Mouse (Mus musculus) cerebral cortex, adult 2 months (tissue): ENCODE data around the gene Tmem8b.

Experiments used
- WGBS: fragments of 180-500 bp; shearing (Covaris S2); methylation state at CpG from one replicate; pipeline ENCODE4 v1.1.7; 2018; 5-methylcytosine and 5-hydroxymethylcytosine counted together

Gene Tmem8b

DNA sequence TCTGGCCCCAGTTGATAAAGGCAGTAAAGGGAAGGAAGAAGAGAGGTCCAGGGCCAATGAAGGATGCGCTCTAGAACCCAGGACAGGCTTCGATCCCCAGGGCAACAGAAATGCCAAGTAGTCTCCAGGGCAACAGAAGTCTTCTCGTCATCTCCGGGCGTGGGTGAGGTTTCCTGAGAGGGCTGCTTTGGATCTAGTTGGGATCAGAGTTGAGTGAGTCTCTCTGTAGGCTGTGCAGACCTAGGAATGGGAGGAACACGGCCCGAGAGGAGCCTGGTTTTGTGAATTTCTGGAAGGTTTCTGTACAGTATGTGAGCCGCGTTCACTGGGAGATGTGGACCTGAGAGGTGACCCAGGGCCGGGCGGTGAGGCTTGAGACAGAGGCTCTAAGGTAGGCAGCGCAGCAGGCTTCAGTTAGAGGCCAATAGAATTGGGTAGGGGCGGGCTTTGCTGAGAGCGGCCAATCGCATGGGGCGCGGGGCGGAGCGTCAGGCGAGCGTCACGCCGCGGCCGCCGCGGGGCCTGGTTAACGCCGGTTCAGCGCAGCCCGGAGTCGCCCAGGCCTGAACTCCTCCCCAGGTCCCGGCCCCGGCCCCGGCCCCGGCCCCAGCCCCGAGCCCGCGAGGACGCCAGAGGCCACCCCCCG lies at the start of gene Tmem8b, which contains the start of gene Fam221b:
Gene Tmem8b (plus strand): TSS at position 190 of the 646 bp plus-strand sequence.
Gene Fam221b (minus strand): TSS at position 364 of the 646 bp plus-strand sequence.
- WGBS: 2% methylated on average over 40 of the region's 41 CpGs

DNA sequence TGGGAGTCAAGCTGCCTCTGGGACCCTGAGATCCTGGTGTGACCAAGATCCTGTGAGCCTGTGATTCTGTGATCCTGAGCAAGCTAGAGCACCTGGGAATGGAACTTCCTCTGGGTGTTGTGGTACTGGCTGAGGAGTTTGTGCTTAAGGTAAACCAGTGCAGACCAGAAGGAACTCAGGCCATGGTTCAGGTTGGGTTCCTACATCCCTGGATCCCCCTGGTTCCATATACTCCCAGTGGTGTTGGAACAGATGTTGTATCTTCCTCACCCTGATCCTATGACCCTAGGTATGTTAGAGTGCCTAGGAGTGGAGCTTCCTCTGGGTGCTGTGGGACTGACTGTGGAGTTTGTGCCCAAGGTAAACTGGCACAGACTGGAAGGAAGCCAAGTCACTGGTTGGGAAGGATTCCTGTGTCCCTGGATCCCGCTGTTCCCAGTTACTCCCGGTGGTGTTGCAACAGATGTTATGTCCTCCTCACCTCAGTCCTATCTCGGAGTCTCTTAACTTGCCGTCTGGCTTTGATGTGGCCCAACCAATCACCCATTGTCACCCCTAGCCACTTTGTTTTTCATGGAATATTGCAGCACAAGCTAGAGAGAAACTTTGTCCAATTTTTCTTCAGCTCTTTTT lies 48.5 kb upstream of the Tmem8b start:
- WGBS: 82% methylated on average over 4 of the region's 4 CpGs

DNA sequence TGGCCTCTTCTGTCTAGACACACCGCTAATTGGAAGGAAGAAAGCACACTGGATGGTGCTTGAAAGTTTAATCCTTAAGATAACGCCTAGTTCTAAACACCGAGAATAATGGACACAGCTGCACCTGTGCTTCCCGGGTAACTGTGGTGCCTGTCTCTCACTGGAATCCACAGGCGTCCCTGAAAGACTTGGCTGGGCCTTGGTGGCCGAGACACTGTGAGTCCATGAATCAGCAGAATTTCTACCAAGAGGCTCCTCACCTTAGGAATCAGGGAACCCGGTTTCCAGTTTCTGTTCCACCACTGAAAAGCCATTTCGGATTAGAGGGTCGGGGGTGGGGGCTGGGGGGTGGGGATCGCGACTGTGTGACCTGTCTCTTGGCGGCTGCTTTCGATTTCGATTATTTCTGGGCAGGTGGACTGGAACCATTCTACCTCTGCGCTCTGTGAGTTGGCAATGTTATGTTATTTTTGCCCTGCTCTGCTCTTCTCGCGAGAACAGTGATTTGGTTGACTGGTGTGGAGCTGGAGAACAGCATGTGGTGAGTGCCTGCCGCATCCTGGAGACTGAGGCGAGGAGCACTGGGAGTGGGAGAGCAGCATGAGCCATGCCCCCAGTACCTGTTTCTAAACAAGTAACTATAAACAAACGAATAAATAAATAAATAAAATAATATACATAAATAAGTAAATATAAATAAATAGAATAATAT lies 39.5 kb upstream of the Tmem8b start:
- WGBS: 37% methylated on average over 20 of the region's 20 CpGs

DNA sequence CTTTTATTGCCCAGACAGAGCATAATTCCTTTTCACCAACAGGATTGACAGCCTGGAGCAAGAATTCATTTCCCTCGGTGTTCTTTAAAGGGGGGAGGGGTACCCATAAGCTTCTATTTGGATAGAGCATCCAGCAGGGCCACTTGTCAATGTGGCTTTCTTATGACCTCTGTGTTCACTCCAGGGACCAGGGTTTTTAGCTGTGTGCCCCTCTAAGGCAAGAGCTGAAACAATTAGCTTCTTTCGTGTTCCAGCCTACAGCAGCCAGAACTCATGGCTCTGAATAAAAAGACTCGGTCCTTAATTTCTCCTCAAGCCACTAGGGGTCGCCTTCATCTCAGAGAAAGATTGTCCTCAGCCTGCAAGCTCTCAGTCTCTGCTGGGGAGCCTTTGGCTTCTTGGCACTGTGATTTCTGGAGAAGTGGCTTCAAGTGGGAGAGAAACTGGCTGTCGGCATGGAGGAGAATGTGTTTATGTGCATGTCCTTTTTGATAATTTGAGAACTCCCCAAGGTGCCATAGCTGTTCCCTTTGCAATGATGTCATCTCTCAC lies 38.7 kb upstream of the Tmem8b start:
- 2% methylated on average over 5 of the region's 5 CpGs for WGBS

DNA sequence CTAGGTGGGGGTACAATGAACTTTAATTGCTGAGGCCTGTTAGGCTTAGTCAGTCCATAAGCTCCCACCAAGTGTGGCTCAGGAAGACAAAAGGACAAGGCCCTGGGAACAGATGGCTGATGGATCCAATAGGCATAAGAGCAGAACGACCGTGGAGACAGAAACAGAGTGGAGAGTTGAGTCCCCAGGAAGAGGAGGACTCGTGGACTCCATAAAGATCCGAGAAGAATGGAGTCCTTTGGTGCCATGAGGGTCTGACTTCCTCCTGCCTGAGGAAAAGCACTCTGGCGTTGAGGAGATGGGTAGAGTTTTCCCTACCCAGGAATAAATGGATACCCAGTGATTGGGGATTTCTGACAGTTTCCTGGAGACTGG lies 38.1 kb upstream of the Tmem8b start:
- WGBS: 32% methylated on average over 5 of the region's 5 CpGs

DNA sequence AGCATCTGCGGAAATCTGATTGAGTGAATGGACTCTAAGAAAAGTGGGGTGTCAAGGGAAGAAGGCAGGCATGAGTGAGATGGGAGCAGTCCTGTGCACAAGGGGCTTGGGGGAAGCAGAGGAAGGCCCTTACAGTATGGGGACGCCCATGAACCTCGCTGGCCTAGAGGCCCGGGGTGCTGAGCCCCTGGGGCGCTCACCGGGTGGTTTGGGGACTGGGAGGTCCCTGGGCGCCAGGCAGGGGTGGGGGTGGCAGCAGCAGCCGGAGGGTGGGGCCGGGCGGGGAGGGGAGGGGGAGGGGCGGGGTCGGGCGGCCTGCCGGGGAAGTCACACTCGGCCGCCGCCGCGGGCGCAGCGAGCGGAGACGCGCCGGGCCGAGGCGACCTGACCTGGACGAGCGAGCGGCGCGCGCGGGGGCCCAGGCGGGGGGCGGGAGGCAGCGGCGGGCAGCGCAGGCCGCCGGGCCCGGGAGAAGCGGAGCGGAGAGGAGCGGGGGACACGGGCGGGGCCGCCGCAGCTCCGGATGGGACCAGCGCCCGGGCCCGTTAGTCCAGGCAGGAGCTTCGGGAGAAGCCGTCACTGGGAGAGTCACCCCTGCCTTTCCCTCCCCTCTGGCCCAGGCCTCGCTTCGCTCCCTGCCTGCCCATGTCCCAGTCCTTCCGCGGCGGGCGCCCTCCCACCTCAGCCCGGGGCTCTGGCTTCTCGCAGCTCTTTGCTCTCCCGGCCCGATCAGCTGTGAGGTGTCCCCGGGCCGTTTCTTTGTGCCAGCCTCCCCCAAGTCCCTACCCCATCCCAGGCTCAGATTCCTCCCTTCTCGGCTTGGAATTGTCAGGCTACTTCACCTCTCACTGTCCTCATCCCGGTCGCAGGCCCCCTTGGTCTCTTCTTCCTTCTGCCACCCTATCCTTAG lies 37.5 kb upstream of the Tmem8b start, which contains the start of gene Npr2:
Gene Npr2 (plus strand): TSS at position 890 of the 910 bp plus-strand sequence.
- 3% methylated on average over 43 of the region's 70 CpGs for WGBS

DNA sequence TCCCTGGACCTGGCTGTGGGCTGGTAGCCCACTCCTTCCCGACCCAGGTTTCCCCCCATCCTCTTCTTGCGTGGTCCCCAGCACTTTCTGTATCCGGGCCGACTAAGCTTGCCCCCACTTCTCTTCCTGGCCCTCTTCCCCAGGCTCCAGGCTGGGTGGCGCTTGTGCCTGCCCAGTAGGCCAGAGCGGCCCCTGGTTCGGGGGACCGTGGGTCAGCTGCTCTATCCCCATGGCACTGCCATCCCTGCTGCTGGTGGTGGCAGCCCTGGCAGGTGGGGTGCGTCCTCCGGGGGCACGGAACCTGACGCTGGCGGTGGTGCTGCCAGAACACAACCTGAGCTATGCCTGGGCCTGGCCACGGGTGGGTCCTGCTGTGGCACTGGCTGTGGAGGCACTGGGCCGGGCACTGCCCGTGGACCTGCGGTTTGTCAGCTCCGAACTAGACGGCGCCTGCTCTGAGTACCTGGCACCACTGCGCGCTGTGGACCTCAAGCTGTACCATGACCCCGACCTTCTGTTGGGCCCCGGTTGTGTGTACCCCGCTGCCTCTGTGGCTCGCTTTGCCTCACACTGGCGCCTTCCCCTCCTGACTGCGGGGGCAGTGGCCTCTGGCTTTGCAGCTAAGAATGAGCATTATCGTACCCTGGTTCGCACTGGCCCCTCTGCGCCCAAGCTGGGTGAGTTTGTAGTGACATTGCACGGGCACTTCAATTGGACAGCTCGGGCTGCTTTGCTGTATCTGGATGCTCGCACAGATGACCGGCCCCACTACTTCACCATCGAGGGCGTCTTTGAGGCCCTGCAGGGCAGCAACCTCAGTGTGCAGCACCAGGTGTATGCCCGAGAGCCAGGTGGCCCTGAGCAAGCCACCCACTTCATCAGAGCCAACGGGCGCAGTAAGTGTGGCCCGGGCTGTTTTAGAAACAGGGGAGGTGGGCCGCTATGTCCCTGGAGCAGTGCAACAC lies 36.5 kb upstream of the Tmem8b start:
- WGBS: 59% methylated on average over 42 of the region's 42 CpGs

DNA sequence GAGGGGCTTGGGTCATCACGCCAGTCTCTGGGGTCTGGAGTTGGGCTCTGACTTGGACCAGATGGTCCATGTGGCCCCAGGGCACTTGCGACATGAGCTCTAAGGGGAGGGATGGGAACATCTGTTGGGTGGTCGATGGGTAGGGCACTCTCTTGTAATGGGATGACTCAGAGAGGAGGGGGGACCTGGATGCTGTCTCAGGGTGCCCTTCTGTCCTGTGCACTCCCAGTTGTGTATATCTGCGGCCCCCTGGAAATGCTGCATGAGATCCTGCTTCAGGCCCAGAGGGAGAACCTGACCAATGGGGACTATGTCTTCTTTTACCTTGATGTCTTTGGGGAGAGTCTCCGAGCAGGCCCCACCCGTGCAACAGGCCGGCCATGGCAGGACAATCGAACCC lies 35.5 kb upstream of the Tmem8b start:
- 90% methylated on average over 8 of the region's 8 CpGs for WGBS

DNA sequence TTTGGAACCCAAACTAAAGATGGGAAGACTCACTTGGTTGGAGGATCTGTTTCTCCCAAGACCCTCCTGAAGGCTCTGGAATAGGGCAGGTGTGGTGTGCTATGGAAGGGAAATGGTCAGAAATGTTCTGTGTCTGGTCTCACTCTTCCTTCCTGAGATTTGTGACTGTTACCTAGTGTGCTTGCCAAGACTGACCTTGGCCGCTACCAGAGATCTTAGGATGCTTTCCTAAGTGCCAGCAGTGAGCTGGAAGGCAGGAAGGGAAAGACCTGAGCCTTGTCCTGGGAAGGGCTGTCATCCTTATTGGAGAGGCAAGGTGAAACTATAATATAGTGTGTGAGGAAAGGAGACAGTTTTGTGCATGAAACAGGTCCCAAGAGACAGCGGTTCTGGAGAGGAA lies 35.0 kb upstream of the Tmem8b start:
- WGBS: 91% methylated on average over 2 of the region's 2 CpGs

DNA sequence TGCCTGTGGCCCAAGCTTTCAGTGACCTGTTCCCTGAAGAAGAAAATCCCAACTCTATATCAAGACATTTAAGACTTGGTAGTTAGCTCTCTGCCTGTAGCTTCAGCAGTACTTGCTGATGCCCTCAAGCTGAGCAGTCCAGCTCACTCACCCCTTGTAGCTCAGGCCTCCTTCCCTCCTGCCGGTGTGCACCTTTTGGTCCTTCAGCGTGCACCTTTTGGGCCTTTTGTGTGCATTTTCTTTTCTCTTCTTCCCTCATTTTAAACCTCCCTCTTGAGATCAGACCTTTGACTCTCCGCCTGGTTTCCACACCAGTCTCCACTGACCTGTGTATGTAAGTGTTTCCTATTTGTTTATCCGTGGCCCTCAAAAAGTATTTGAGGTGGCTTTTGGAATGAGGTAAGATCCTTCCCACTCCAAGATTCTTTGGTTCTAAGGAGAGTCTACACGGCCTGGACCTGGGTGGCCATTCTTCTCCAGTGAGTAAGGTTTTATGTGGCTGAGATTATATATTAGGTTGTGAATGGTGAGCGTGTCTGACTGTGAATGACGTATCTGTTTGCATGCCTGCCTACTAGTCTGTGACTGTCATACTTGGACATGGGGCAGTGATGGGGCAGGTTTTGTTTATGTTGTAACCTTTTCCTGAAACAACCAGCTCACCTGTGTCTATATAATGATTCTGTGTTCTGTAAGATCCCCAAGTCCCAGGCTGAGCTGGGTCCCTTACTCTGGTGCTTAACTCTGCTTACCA lies 34.0 kb upstream of the Tmem8b start:
- 93% methylated on average over 7 of the region's 7 CpGs for WGBS

DNA sequence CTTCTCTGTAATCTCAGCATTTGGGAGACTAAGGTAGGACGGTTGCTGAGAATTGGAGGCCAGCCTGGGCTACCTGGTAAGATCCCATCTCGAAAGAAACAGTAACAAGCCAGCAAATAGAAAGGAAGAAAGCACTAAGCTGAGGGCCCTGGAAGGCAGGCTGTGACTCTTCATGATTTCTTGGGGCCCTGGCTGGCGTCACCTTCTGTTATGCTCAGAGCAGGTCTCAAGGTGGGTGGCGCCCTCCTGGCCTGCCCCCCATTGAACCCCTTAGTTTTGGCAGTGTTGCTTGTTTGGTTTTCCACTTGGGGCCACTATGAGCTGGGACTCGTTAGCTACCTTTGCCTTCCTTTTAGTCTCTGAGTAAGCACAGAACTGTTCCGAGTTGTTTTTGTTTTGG lies 32.0 kb upstream of the Tmem8b start:
- WGBS: 81% methylated on average over 6 of the region's 6 CpGs

DNA sequence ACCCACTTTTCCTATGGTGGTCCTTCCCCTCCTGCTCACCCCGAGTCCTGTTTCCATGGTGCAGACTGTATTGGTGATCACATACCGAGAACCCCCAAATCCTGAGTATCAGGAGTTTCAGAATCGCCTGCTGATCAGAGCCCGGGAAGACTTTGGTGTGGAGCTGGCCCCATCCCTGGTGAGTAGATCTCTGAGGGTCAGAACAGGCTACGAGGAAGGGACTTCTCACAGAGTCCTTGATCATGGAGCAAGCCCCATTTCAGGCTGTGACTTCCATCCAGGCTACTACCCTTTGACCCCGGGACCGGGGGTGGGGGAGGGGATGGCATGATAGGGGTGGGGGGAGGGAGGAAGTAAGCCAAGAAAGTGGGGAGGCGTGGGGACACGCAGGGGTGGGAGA lies 28.7 kb upstream of the Tmem8b start:
- 80% methylated on average over 9 of the region's 9 CpGs for WGBS

DNA sequence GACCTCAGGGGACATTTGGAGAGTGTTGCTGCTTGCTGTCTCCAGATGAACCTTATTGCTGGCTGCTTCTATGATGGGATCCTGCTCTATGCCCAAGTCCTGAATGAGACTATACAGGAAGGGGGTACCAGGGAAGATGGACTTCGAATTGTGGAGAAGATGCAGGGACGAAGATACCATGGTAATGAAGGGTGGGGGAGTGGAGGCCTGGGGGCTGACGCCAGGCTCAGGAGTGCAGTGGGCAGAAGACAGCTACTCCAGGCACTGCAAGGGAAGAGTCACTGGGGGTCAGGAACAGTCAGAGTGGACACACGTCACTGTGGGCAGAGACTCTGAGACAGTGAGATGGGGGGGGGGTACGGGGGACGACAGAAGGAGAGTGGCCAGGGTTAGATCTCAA lies 28.3 kb upstream of the Tmem8b start:
- WGBS: 91% methylated on average over 6 of the region's 6 CpGs

DNA sequence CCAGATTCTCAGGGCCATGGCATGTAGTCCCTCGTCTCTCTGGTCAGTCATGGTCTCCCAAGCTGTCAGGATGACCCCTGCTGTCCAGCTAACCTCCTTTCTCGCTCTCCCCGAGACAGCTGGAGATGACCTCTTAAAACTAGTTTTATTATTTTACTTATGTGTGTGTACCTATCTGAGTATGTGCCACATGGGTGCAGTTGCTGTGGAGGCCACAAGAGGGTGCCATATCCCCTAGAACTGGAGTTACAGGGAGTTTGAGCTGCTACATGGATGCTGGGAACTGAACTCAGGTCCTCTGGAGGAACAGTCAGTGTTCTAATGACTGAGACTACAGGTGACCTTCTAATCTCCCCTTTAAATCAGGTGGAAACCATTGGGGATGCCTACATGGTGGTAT lies 19.0 kb upstream of the Tmem8b start:
- 98% methylated on average over 3 of the region's 3 CpGs for WGBS

DNA sequence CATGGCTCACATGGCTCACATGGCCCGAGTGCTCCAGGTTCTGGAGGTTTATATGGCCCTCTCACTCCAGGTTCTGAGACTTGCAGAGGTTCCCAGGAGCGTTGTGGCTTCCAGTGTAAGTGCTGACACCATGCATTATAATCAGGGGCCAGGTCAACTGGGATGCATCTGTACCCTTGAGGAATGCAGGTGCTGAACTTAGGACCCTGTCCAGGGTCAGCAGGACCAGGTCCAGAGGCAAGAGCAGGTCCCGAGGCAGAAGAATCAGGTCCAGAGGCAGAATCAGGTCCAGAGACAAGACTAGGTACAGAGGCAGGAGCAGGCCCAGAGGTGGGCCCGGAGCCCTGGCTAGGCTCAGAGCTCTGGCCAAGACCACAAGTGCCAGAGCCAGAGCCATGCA lies 16.0 kb upstream of the Tmem8b start:
- WGBS: 86% methylated on average over 4 of the region's 4 CpGs

DNA sequence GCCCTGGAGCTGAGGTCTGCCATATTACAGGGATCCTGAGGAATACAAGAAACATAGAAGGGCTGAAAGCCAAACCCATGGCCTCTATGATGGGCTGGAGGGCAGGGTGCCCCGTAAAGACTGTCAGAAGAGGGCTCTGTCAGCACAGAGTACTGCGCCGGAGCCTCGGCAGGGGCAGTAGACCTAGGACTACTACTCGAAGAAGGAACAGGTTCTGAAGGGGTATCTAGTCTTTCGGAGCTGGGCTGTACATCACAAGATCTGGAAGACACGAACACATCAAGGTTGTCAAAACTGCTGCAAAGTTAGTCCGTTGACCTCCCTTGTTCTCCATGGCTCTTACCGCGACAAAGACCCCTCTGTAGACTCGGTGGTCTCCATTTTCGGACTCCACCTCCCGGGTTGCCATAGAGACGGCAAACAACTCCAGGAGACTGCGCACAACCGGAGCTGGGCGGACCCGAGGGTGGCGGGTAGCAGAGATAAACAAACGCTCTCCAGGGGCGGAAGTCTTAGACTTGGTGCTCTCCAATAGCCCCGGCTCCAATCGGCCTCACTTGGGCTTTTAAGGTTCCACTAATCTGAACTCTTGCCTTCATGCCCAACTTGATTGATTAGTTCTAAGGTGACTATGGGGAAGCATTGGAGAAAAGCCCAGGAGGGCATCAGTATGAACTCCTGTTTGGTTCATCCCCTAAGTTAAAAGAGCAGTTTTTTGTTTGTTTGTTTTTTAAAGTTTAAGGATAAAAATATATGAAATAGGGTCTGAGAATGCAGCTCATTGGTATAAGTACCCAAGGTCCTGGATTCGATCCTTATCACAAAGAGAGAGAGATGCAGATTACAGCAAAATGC lies 15.4 kb upstream of the Tmem8b start, which contains the start of gene Spag8:
Gene Spag8 (minus strand): TSS at position 434 of the 855 bp plus-strand sequence.
- WGBS: 19% methylated on average over 24 of the region's 24 CpGs

DNA sequence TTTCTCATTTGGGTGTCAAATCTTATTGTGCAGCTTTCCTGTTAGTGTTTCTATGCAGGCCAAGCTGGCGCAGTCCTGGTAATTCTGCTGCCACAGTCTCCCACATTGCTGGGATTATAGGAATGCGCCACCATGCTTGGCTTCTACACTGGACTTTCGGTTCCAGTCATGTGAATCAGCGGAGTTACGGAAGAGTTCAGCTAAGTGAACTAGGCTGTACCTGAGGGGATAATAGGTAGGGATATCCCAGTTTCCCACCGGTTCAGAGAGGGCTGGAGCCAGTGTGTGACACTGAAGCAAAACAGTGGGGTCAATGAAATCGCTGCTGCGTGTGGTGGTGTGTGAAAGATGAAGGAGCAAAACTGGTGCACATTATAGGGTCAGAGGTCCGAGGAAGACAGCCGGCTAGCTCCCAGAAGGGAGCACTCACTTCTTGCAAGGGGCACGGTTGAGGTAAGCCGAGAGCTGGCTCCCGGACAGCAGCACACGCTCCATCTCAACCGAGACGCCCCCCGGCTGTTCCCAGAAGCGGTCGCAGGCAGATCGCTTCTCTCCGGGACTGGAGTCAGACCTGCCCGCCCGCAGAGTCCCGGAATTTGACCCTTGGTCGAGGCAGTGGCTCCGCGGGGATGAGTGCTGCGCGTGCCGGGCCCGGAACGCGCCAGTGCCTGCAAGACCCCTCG lies 13.0 kb upstream of the Tmem8b start:
- 3% methylated on average over 34 of the region's 34 CpGs for WGBS
